Comparison of ENCODE assay signal across 10 mouse cellular contexts in genomic region chr13:91809476-91809875, GRCm38 (mm10). TPM values are rescaled to one million over a fixed set of nuclear protein-coding genes. Genes with fewer than 3 reads are reported as not detected.
DNase-seq lines count a peak whose midpoint lies in the region; ATAC-seq and TF ChIP-seq lines count a peak whose summit lies in the region.
"Had no signal": no experiment of that assay in that cellular context is flagged by ENCODE, and none has a peak within 500 bp of the region (broad histone marks: within the 10 kb centered on the region; RNA-seq: fewer than 3 reads in every experiment).

No protein-coding gene starts in this region.

- H3K27me3 ChIP-seq in kidney, postnatal 0 days (ENCODE audit: insufficient read depth, low read length), result no peaks in the 10 kb centered on the region
- H3K27me3 ChIP-seq in kidney, embryonic 15.5 days, result no peaks in the 10 kb centered on the region
- H3K27me3 ChIP-seq: embryonic facial prominence, embryonic 13.5 days had no signal

- H3K9me3 ChIP-seq in kidney, postnatal 0 days (replicated peaks; ENCODE audit: low read length), result no peaks in the 10 kb centered on the region
- 0 out of 2 replicates have a peak, but pooled peaks cover 6% of the 10 kb centered on the region for H3K9me3 ChIP-seq in kidney, embryonic 15.5 days (replicated peaks)

- ATAC-seq in kidney, postnatal 0 days (replicated peaks; ENCODE audit: low FRiP score, low read depth), result no peak
- no peak for ATAC-seq in kidney, embryonic 15.5 days (replicated peaks; ENCODE audit: low FRiP score)
- peak; percentile 12 for ATAC-seq in CD4-positive, CD25-positive, alpha-beta regulatory T cell, adult 4 months

- H3K4me3 ChIP-seq in kidney, postnatal 0 days (replicated peaks; ENCODE audit: low read depth, low read length), result no peak overlapping the region
- no peak overlapping the region for H3K4me3 ChIP-seq in kidney, embryonic 15.5 days (replicated peaks)
- H3K4me3 ChIP-seq: embryonic facial prominence, embryonic 13.5 days had no signal

- peaks cover 6% of the 10 kb centered on the region; the same call in 1 of the 2 replicates for H3K36me3 ChIP-seq in kidney, postnatal 0 days (ENCODE audit: insufficient read depth, low read length)
- H3K36me3 ChIP-seq in kidney, embryonic 15.5 days, result peaks cover 15% of the 10 kb centered on the region

- no peaks in the 10 kb centered on the region; the same call in 1 of the 2 replicates for H3K4me1 ChIP-seq in kidney, postnatal 0 days (replicated peaks; ENCODE audit: insufficient read depth, low read length)
- H3K4me1 ChIP-seq in kidney, embryonic 15.5 days, result peaks cover 9% of the 10 kb centered on the region

- TF ChIP-seq CTCF in kidney, postnatal 0 days (IDR thresholded peaks at IDR 0.05; ENCODE audit: low read depth), result peak; percentile 75

- H3K27ac ChIP-seq in kidney, postnatal 0 days, result no peak overlapping the region
- no peak overlapping the region for H3K27ac ChIP-seq in kidney, embryonic 15.5 days
- H3K27ac ChIP-seq: embryonic facial prominence, embryonic 13.5 days had no signal

- H3K9ac ChIP-seq in kidney, postnatal 0 days (ENCODE audit: low read depth, low read length), result no peak overlapping the region
- H3K9ac ChIP-seq in kidney, embryonic 15.5 days, result no peak overlapping the region
- H3K9ac ChIP-seq: embryonic facial prominence, embryonic 13.5 days had no signal

- peak; percentile 76 for DNase-seq in kidney, postnatal 0 days (ENCODE audit: low spot score)
- peak; percentile 68 for DNase-seq in 416B (ENCODE audit: low read depth)
- peak; percentile 35 for DNase-seq in c-Kit-positive CD71-negative TER-119-negative erythroid progenitor cells, embryonic 14.5 days (ENCODE audit: low read depth)
- DNase-seq in B cell, adult 2 months, result no peak
- no peak for DNase-seq in testis, postnatal 10 days (ENCODE audit: low spot score)
- no peak for DNase-seq in kidney, postnatal 36 days
- DNase-seq: adrenal gland, postnatal 25 days had no signal

- 40% methylated on average over 2 of the region's 2 CpGs for WGBS in kidney, postnatal 0 days
- WGBS in kidney, embryonic 15.5 days, result 44% methylated on average over 2 of the region's 2 CpGs

- H3K4me2 ChIP-seq in kidney, postnatal 0 days (ENCODE audit: low read length), result no peak overlapping the region
- H3K4me2 ChIP-seq in kidney, embryonic 15.5 days, result no peak overlapping the region
- H3K4me2 ChIP-seq: embryonic facial prominence, embryonic 13.5 days had no signal

RNA-seq across cellular contexts. Expression of gene Zcchc9, which starts 2.0 kb away (rescaled TPM):
- 22.5 TPM in 2 replicates for polyA plus RNA-seq in kidney, postnatal 0 days (2015; fragmentation: Nextera tagmentation; extraction: Ambion mirVana)
- polyA plus RNA-seq in kidney, embryonic 15.5 days (2015; fragmentation: Nextera tagmentation; extraction: Ambion mirVana), result 34.4 and 38.1 TPM in 2 replicates
- polyA plus RNA-seq in CD4-positive, CD25-positive, alpha-beta regulatory T cell, adult 4 months (2017; shearing (Covaris generic)), result 10 to 100 TPM; 45.5 to 57.4 TPM

Comparison
In these comparisons a context has a peak if more than half of its experiments do, and no peak if none do; other contexts are left out.
1. DNase-seq: peak in kidney, postnatal 0 days (single experiment), 416B (single experiment) and c-Kit-positive CD71-negative TER-119-negative erythroid progenitor cells, embryonic 14.5 days (single experiment); none in B cell, adult 2 months (0 of 2), testis, postnatal 10 days (single experiment) and kidney, postnatal 36 days (0 of 2).